20 mouse cellular contexts compared by ENCODE assay signal in the genomic region with DNA sequence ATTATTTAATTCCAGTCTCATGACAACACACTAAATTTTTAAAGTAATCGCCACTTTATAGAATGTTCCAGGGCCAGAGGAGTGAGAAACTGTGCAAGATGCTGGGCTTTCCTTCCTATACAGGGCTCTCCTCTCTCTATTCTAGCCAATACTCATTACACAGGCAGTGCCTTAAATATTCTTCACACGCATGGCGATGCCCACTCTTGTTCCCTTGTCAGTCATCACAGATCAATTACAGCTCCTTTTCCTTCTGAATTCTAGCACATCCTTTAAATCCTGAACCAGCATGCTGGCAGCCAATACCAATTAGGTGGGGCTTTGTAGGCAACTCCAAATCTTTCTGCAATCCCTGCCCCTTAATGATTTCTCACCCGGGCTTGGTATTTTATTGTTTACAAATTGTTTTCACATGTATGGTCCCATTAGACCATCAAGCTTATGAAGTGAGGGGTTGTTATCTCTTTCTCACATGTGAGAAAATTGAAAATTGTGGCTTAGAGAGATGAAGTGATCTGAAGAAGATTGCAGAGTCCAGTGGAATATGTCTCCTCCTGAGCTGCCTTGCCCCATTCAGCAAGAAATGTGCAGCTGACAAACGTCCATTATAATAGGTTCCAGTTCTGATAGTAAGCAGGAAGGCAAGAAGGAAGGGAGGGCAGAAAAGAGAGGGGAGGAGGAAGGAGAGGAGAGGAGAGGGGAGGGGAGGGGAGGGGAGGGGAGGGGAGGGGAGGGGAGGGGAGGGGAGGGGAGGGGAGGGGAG.
DNase-seq lines count a peak whose midpoint lies in the region; ATAC-seq and TF ChIP-seq lines count a peak whose summit lies in the region.
"Had no signal": no experiment of that assay in that cellular context is flagged by ENCODE, and none has a peak within 500 bp of the region (broad histone marks: within the 10 kb centered on the region; RNA-seq: fewer than 3 reads in every experiment).

No protein-coding gene starts in this region.

- no peaks in the 10 kb centered on the region for H3K4me1 ChIP-seq in hindbrain, embryonic 12.5 days
- no peaks in the 10 kb centered on the region for H3K4me1 ChIP-seq in hindbrain, embryonic 10.5 days (replicated peaks)
- no peaks in the 10 kb centered on the region for H3K4me1 ChIP-seq in forebrain, postnatal 0 days (ENCODE audit: insufficient read depth)
- H3K4me1 ChIP-seq in midbrain, embryonic 15.5 days, result peaks cover 6% of the 10 kb centered on the region
- H3K4me1 ChIP-seq: neural tube, embryonic 12.5 days had no signal

- WGBS in hindbrain, embryonic 12.5 days, result 59% methylated on average over 5 of the region's 5 CpGs
- WGBS in hindbrain, embryonic 10.5 days, result 68% methylated on average over 5 of the region's 5 CpGs
- 12% methylated on average over 5 of the region's 5 CpGs for WGBS in forebrain, postnatal 0 days
- 25% methylated on average over 5 of the region's 5 CpGs for WGBS in midbrain, embryonic 15.5 days

- no peaks in the 10 kb centered on the region for H3K9me3 ChIP-seq in hindbrain, embryonic 12.5 days (replicated peaks)
- H3K9me3 ChIP-seq in hindbrain, embryonic 10.5 days, result no peaks in the 10 kb centered on the region
- H3K9me3 ChIP-seq in forebrain, postnatal 0 days (ENCODE audit: low read length), result no peaks in the 10 kb centered on the region
- no peaks in the 10 kb centered on the region for H3K9me3 ChIP-seq in midbrain, embryonic 15.5 days
- H3K9me3 ChIP-seq: heart, embryonic 12.5 days; neural tube, embryonic 12.5 days had no signal

- no peak for TF ChIP-seq CTCF in brain, embryonic 14.5 days (IDR thresholded peaks at IDR 0.05; ENCODE audit: borderline replicate concordance, extremely low read depth, insufficient read depth, insufficient read length)
- no peak for TF ChIP-seq CTCF in forebrain, postnatal 0 days (IDR thresholded peaks at IDR 0.05; ENCODE audit: low read depth)

- TF ChIP-seq POLR2A in brain, embryonic 14.5 days (IDR thresholded peaks at IDR 0.05; ENCODE audit: borderline replicate concordance, extremely low read depth, insufficient read depth, insufficient read length, poor library complexity, severe bottlenecking), result no peak

- H3K4me3 ChIP-seq in hindbrain, embryonic 12.5 days, result no peak overlapping the region
- H3K4me3 ChIP-seq in hindbrain, embryonic 10.5 days, result no peak overlapping the region
- no peak overlapping the region for H3K4me3 ChIP-seq in forebrain, postnatal 0 days (ENCODE audit: low read depth, low read length)
- no peak overlapping the region for H3K4me3 ChIP-seq in midbrain, embryonic 15.5 days
- H3K4me3 ChIP-seq: gastrocnemius, adult 2 months; heart, embryonic 12.5 days; neural tube, embryonic 12.5 days had no signal

- DNase-seq in hindbrain, embryonic 10.5 days (ENCODE audit: low spot score), result no peak
- DNase-seq in brain, embryonic 14.5 days (ENCODE audit: low read depth), result peak; percentile 94
- peak; percentile 9 for DNase-seq in forebrain, postnatal 0 days
- DNase-seq in heart, postnatal 4 days, result no peak
- no peak for DNase-seq in adrenal gland, postnatal 4 days (ENCODE audit: low spot score in 2 of 2)
- DNase-seq in ovary, postnatal 14 days (ENCODE audit: low spot score), result no peak
- DNase-seq: adrenal gland, postnatal 25 days; cerebellum, adult 8-10 months; gastrocnemius, adult 2 months; heart, postnatal 36 days; right cerebral cortex, postnatal 4 days; thymus, adult 2 months had no signal

- no peak overlapping the region for H3K9ac ChIP-seq in hindbrain, embryonic 12.5 days
- no peak overlapping the region for H3K9ac ChIP-seq in forebrain, postnatal 0 days
- H3K9ac ChIP-seq in midbrain, embryonic 15.5 days, result no peak overlapping the region
- H3K9ac ChIP-seq: heart, embryonic 12.5 days; liver, embryonic 14.5 days; neural tube, embryonic 12.5 days had no signal

- H3K27me3 ChIP-seq in hindbrain, embryonic 12.5 days, result no peaks in the 10 kb centered on the region
- H3K27me3 ChIP-seq in hindbrain, embryonic 10.5 days (ENCODE audit: insufficient read depth, poor library complexity, severe bottlenecking), result no peaks in the 10 kb centered on the region
- no peaks in the 10 kb centered on the region for H3K27me3 ChIP-seq in forebrain, postnatal 0 days (ENCODE audit: insufficient read depth, low read length)
- no peaks in the 10 kb centered on the region for H3K27me3 ChIP-seq in midbrain, embryonic 15.5 days (replicated peaks)
- H3K27me3 ChIP-seq: CH12.LX; heart, embryonic 12.5 days; neural tube, embryonic 12.5 days had no signal

- 0 out of 2 replicates have a peak overlapping the region, but pooled peaks have one; percentile 6 for H3K27ac ChIP-seq in hindbrain, embryonic 12.5 days
- no peak overlapping the region for H3K27ac ChIP-seq in hindbrain, embryonic 10.5 days
- no peak overlapping the region for H3K27ac ChIP-seq in forebrain, postnatal 0 days (ENCODE audit: low read depth, low read length)
- H3K27ac ChIP-seq in midbrain, embryonic 15.5 days, result peak overlapping the region; percentile 60
- H3K27ac ChIP-seq: gastrocnemius, adult 2 months; liver, embryonic 14.5 days; neural tube, embryonic 12.5 days had no signal

- no peak overlapping the region for H3K4me2 ChIP-seq in hindbrain, embryonic 12.5 days (replicated peaks)
- no peak overlapping the region for H3K4me2 ChIP-seq in forebrain, postnatal 0 days (ENCODE audit: low read depth)
- no peak overlapping the region for H3K4me2 ChIP-seq in midbrain, embryonic 15.5 days
- H3K4me2 ChIP-seq: heart, embryonic 12.5 days; neural tube, embryonic 12.5 days had no signal

- no peaks in the 10 kb centered on the region for H3K36me3 ChIP-seq in hindbrain, embryonic 12.5 days
- H3K36me3 ChIP-seq in hindbrain, embryonic 10.5 days, result no peaks in the 10 kb centered on the region
- H3K36me3 ChIP-seq in forebrain, postnatal 0 days (ENCODE audit: insufficient read depth), result no peaks in the 10 kb centered on the region
- no peaks in the 10 kb centered on the region for H3K36me3 ChIP-seq in midbrain, embryonic 15.5 days (replicated peaks)
- H3K36me3 ChIP-seq: heart, embryonic 12.5 days; neural tube, embryonic 12.5 days had no signal

- peak; percentile 69; the same call in 1 of the 2 replicates for ATAC-seq in hindbrain, embryonic 12.5 days (ENCODE audit: low FRiP score)
- ATAC-seq in forebrain, postnatal 0 days, result peak; percentile 47; the same call in 1 of the 2 replicates
- ATAC-seq in midbrain, embryonic 15.5 days (replicated peaks), result peak; percentile 91
- ATAC-seq: intestine, postnatal 0 days; lung, postnatal 0 days had no signal

Comparison
In these comparisons a context has a peak if more than half of its experiments do, and no peak if none do; other contexts are left out.
1. H3K27ac ChIP-seq: peak in hindbrain, embryonic 12.5 days (single experiment) and midbrain, embryonic 15.5 days (single experiment); none in hindbrain, embryonic 10.5 days (single experiment) and forebrain, postnatal 0 days (single experiment).
2. DNase-seq: peak in brain, embryonic 14.5 days (single experiment) and forebrain, postnatal 0 days (single experiment); none in hindbrain, embryonic 10.5 days (single experiment), heart, postnatal 4 days (single experiment), adrenal gland, postnatal 4 days (0 of 2) and ovary, postnatal 14 days (single experiment).
3. Peak in every context shown above with its lines, with median percentiles within 50 percentile points of each other: ATAC-seq.